Mouse (Mus musculus) stomach, postnatal 0 days (tissue): ENCODE results near the gene Ppp1r10. TPM values are rescaled to one million over a fixed set of nuclear protein-coding genes. Genes with fewer than 3 reads are reported as not detected.
"Not testable (repeated sequence)": the region's sequence is repeated elsewhere in the genome, so short reads cannot be mapped to it uniquely, and the experiment has no call there.

Experiments used
- ATAC-seq: fragments of 200-750 bp; cut with Nextera tagmentation; 2 replicates; pipeline ENCODE4 v1.8.0; 2017; ENCODE audit not compliant: low FRiP score, low TSS enrichment
- DNase-seq: peaks from one replicate; pipeline ENCODE4 v3.0.0-alpha.2; 2016; ENCODE audit warnings: low spot score
- H3K27ac ChIP-seq: fragments of 300-500 bp; sonication (generic); replicated peaks from 2 replicates; pipeline ENCODE4 v1.5.1; 2014; ENCODE audit warnings: mild to moderate bottlenecking, control low read depth
- H3K27me3 ChIP-seq: fragments of 300-500 bp; sonication (generic); 2 replicates; pipeline ENCODE4 v1.6.1; 2014; ENCODE audit warnings: low read length; ENCODE audit not compliant: control insufficient read depth, insufficient read depth
- H3K36me3 ChIP-seq: fragments of 300-500 bp; sonication (generic); 2 replicates; pipeline ENCODE4 v1.6.1; 2014; ENCODE audit warnings: low read length, mixed read lengths; ENCODE audit not compliant: control insufficient read depth, insufficient read depth
- H3K4me1 ChIP-seq: fragments of 300-500 bp; sonication (generic); replicated peaks from 2 replicates; pipeline ENCODE4 v1.6.1; 2014; ENCODE audit warnings: antibody characterized with exemption; ENCODE audit not compliant: control insufficient read depth, insufficient read depth
- H3K4me2 ChIP-seq: fragments of 300-500 bp; sonication (generic); replicated peaks from 2 replicates; pipeline ENCODE4 v1.6.1; 2014; ENCODE audit warnings: low read depth, mild to moderate bottlenecking, control low read depth, moderate library complexity
- H3K4me3 ChIP-seq: fragments of 300-500 bp; sonication (generic); 2 replicates; pipeline ENCODE4 v1.5.1; 2014; ENCODE audit warnings: low read depth, low read length, control low read depth
- H3K9ac ChIP-seq: fragments of 300-500 bp; sonication (generic); 2 replicates; pipeline ENCODE4 v1.6.1; 2014; ENCODE audit warnings: mild to moderate bottlenecking, low read length, control low read depth, mixed read lengths
- H3K9me3 ChIP-seq: fragments of 300-500 bp; sonication (generic); 2 replicates; pipeline ENCODE4 v1.6.1; 2016; ENCODE audit warnings: low read length; ENCODE audit not compliant: control insufficient read depth
- CTCF ChIP-seq: IDR thresholded peaks from 2 replicates; pipeline ENCODE4 v1.5.1; 2016; ENCODE audit warnings: antibody characterized with exemption, low read depth, mild to moderate bottlenecking, moderate library complexity
- EP300 ChIP-seq: optimal IDR thresholded peaks from 2 replicates; pipeline ENCODE3; 2016; ENCODE audit warnings: antibody characterized with exemption
- WGBS: fragments of 180-500 bp; shearing (Covaris S2); extraction: QIAGEN DNeasy Blood & Tissue Kit; methylation state at CpG from one replicate; pipeline ENCODE4 v1.1.7; 2014; 5-methylcytosine and 5-hydroxymethylcytosine counted together
- polyA plus RNA-seq: library from polyadenylated mRNA; unstranded; fragments of >200 nt; fragmentation: Nextera tagmentation; extraction: Ambion mirVana; gene quantifications from 2 replicates; pipeline ENCODE4 v1.2.1, GENCODE M21; 2015

Ppp1r10 gene
- polyA plus RNA-seq, 1 experiment from 2014 or later, result 17.4 TPM

DNA sequence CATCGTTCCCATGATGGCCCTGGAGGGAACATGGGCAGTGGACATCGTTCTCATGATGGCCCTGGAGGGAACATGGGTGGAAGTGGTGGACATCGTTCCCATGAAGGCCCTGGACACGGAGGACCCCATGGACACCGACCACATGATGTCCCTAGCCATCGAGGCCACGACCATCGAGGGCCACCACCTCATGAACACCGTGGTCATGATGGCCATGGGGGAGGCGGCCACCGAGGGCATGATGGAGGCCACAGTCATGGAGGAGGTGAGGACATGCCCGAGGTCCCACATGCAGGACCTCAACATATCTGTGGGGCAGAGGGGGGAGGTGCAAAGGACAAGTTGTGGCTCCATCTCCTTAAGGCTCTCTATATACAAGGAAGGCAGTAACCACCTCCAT is 14.4 kb downstream of the Ppp1r10 start:
- ATAC-seq, result peak; percentile 21; the same call in 1 of the 2 replicates

DNA sequence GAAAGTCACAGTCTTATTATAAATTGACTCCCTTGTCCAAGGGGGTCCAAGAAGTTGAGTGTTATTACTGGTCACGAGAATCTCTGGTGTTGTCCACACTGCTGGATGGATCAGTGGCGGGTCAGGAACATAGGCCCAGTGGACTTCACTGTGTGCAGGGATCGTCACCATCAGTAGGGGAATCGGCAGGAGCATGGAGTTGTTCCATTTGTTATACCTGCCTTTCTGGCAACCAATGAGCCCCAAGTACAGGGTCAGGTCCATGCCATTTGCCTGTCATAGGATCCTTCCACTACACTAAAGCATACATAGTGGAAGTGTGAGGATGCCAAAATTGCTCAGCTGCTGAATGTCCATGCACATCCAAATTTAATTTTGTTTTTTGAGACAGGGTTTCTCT is 16.4 kb downstream of the Ppp1r10 start:
- Histone ChIP-seq H3K27me3 (no peaks in the 10 kb centered on the region), H3K9ac (no peak overlapping the region), H3K4me3 (no peak overlapping the region), H3K4me2 (no peak overlapping the region), H3K9me3 (no peaks in the 10 kb centered on the region), H3K27ac (no peak overlapping the region), H3K4me1 (no peaks in the 10 kb centered on the region), H3K36me3 (peaks cover 24% of the 10 kb centered on the region)
- WGBS, result 88% methylated on average over 4 of the region's 4 CpGs
- no peak for DNase-seq
- TF ChIP-seq EP300 (no peak), CTCF (no peak)
- ATAC-seq, result no peak

More for the DNA sequence above, 14.4 kb downstream of the Ppp1r10 start:
- no peaks in the 10 kb centered on the region for H3K4me1 ChIP-seq
- no peak overlapping the region for H3K9ac ChIP-seq
- 96% methylated on average over 12 of the region's 12 CpGs for WGBS
- H3K4me3 ChIP-seq, result no peak overlapping the region
- no peak overlapping the region for H3K27ac ChIP-seq
- TF ChIP-seq CTCF (no peak), EP300 (no peak)
- no peaks in the 10 kb centered on the region for H3K27me3 ChIP-seq
- H3K36me3 ChIP-seq, result peaks cover 31% of the 10 kb centered on the region
- H3K4me2 ChIP-seq, result no peak overlapping the region
- H3K9me3 ChIP-seq, result no peaks in the 10 kb centered on the region
- no peak for DNase-seq

DNA sequence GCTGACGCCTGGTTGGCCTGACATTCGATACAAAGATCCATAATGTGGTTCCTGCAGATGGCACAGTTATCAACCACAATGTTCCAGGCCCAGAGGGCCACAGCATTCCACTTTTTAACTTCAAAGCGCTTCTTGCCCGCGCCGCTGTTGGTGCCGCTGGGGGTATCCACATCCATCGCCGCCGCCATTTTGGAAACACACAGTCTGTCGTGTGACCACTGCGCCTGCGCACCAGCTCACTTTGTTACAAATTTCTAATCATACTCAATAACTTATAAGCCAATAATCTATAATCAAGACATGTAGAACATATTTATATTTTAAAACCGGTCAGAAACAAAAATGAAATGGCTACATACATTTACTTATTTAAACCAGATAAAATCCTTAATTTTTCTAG is 19.5 kb downstream of the Ppp1r10 start:
- H3K36me3 ChIP-seq, H3K27me3 ChIP-seq, H3K4me3 ChIP-seq, H3K9me3 ChIP-seq, ATAC-seq, H3K4me1 ChIP-seq, H3K4me2 ChIP-seq, DNase-seq, H3K27ac ChIP-seq, H3K9ac ChIP-seq: not testable (repeated sequence)
- whole genome bisulfite sequencing, result 89% methylated on average over 14 of the region's 14 CpGs

DNA sequence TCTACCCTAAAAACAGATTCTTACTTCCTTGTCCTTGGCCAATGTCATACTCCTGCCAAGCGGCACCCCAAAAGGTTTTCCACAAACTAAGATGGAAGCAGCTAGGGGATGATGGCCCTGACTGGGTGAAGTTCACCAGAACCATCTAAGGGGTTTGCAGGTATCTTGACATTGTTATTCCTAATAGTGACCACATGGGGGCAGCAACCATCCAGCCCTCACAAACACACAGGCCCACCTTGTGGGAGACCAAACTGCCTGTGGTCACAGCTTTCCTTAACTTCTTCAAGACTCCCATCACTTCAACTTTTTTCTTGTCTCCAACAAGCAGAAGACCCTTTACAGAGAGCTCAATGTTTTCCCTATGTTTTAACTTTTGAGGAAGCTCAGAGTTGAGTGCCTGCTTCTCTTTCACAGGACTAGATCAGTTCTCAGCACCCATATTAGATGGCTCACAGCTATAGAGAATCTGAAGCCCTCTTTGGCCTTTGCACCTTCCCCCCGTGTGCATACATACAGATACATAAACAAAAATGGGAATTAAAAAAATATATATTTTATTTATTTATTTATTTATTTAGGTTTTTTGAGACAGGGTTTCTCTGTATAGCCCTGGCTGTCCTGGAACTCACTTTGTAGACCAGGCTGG is 21.6 kb downstream of the Ppp1r10 start:
- H3K27ac ChIP-seq, result no peak overlapping the region
- WGBS, result 34% methylated on average over 2 of the region's 2 CpGs
- peak; percentile 90 for TF ChIP-seq CTCF
- TF ChIP-seq EP300, result no peak
- no peak overlapping the region for H3K4me3 ChIP-seq
- no peaks in the 10 kb centered on the region for H3K9me3 ChIP-seq
- ATAC-seq (peak; percentile 57), DNase-seq (peak; percentile 43)
- no peaks in the 10 kb centered on the region for H3K36me3 ChIP-seq
- no peak overlapping the region for H3K4me2 ChIP-seq
- no peaks in the 10 kb centered on the region for H3K4me1 ChIP-seq
- no peak overlapping the region for H3K9ac ChIP-seq
- H3K27me3 ChIP-seq, result no peaks in the 10 kb centered on the region

DNA sequence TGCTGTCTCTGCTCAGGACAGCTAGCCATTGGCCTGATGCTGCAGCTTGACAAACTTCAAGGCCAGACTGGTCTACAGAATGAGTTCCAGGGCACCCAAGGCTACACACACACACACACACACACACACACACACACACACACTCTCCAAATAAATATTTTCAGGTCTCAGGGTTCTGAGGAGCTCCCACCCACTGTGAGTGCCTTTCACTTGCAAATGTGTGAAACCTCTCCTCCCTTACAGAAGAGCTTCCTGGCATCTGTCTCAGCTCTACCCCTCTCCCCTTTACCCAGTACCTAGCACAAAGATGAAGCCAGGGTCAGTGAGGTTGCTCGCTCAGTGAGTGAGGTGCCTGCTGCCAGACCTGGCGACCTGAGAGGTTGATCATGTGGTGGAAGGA is 22.9 kb downstream of the Ppp1r10 start:
- Histone ChIP-seq H3K36me3 (no peaks in the 10 kb centered on the region), H3K4me2 (no peak overlapping the region), H3K27ac (no peak overlapping the region), H3K4me3 (no peak overlapping the region), H3K27me3 (no peaks in the 10 kb centered on the region), H3K9me3 (no peaks in the 10 kb centered on the region), H3K4me1 (no peaks in the 10 kb centered on the region), H3K9ac (no peak overlapping the region)
- TF ChIP-seq EP300 (no peak), CTCF (no peak)
- WGBS, result 47% methylated on average over 2 of the region's 2 CpGs
- no peak for ATAC-seq
- DNase-seq, result no peak

DNA sequence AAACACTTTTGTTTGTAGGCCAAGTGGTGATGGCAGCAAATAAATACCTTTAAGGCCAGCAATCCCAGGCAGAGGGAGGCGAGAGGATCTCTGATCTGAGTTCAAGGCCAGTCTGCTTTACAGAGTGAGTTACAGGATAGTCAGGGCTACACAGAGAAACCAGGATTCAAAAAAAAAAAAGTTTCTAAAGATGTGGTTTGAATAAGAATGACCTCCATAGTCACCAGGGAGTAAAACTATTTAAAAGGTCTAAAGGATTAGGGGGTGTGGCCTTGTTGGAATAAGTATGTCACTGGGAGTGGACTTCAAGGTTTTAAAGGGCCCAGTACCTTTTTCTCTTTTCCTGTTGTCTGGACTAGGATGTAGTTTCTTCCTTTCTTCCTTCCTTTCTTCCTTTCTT is 23.7 kb downstream of the Ppp1r10 start:
- Histone ChIP-seq H3K27ac (no peak overlapping the region), H3K36me3 (no peaks in the 10 kb centered on the region), H3K4me2 (no peak overlapping the region), H3K9ac (no peak overlapping the region), H3K4me1 (no peaks in the 10 kb centered on the region), H3K27me3 (no peaks in the 10 kb centered on the region), H3K9me3 (no peaks in the 10 kb centered on the region), H3K4me3 (no peak overlapping the region)
- ATAC-seq (no peak), DNase-seq (no peak)
- TF ChIP-seq CTCF, result no peak
- TF ChIP-seq EP300, result no peak
- 71% methylated on average over 1 of the region's 1 CpGs for WGBS

DNA sequence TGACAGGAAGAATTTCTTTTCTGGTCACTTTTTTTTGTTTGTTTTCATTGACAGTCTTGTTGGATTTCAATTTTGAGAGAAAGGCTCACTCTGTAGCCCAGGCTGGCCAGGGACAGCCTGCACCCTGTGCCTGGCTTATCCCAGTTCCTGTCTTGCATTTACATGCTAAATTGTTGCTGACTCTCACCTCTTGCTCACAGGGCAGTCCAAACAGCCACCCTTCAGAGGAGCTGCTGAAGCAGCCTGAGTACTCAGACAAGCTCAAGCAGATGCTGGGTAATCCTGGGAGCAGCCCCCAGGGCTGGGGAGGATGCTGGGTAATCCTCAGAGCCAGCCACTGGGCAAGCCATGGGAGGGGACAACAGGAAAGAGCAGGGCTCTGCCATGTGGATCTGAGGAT is 34.7 kb downstream of the Ppp1r10 start:
- not testable (repeated sequence) for H3K4me1 ChIP-seq, H3K27ac ChIP-seq, H3K9me3 ChIP-seq, ATAC-seq, H3K9ac ChIP-seq, H3K4me2 ChIP-seq, H3K4me3 ChIP-seq, H3K27me3 ChIP-seq, H3K36me3 ChIP-seq, DNase-seq

DNA sequence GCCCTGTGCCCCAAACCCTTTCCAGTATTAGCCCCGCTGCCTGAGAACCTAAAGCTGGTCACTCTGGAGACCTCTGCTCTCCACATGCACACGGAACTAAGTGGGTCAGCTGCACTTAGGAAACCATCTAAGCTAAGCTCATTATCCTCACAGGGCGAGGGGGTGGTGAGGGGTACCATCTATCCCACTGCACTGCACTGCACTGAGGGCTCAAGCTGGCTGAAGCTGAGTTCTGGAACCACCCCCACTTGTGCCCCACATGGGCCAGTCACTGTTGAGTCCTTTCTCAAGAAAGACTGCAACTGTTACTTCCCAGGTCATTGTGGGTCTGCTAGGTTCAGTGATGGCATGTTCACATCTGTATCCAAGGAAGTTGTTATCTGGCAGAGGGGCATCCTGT is 36.3 kb downstream of the Ppp1r10 start:
- H3K36me3 ChIP-seq, result peaks cover 16% of the 10 kb centered on the region
- H3K9me3 ChIP-seq, H3K27me3 ChIP-seq, H3K4me3 ChIP-seq, DNase-seq, H3K27ac ChIP-seq, H3K4me2 ChIP-seq, H3K9ac ChIP-seq, H3K4me1 ChIP-seq: not testable (repeated sequence)
- WGBS, result 52% methylated on average over 2 of the region's 3 CpGs
- ATAC-seq, result 0 out of 2 replicates have a peak, but pooled peaks have one; percentile 36
